In genomic region chr10:83019497-83020270, GRCm38 (mm10) we compare ENCODE assay signal across 7 mouse cellular contexts. TPM values are rescaled to one million over a fixed set of nuclear protein-coding genes. Genes with fewer than 3 reads are reported as not detected.
DNase-seq lines count a peak whose midpoint lies in the region; ATAC-seq and TF ChIP-seq lines count a peak whose summit lies in the region.

No protein-coding gene starts in this region.

- peaks cover 4% of the 10 kb centered on the region for H3K4me1 ChIP-seq in bone marrow, adult 2 months (ENCODE audit: control insufficient read depth, insufficient read depth, low read length)
- peaks cover 34% of the 10 kb centered on the region for H3K4me1 ChIP-seq in hindbrain, embryonic 15.5 days (replicated peaks)

- H3K36me3 ChIP-seq in hindbrain, embryonic 15.5 days = no peaks in the 10 kb centered on the region
- H3K36me3 ChIP-seq in myocyte (ENCODE audit: control insufficient read depth, insufficient read depth) = no peaks in the 10 kb centered on the region

- peaks cover 12% of the 10 kb centered on the region for H3K79me2 ChIP-seq in myocyte (ENCODE audit: control insufficient read depth, insufficient read depth)

- H3K4me3 ChIP-seq in bone marrow, adult 2 months (replicated peaks; ENCODE audit: control insufficient read depth, low read depth, low read length) = no peak overlapping the region
- H3K4me3 ChIP-seq in hindbrain, embryonic 15.5 days = no peak overlapping the region
- no peak overlapping the region for H3K4me3 ChIP-seq in myocyte

- 0 out of 2 replicates have a peak overlapping the region, but pooled peaks have one; percentile 1 for H3K9ac ChIP-seq in hindbrain, embryonic 15.5 days

- peak overlapping the region; percentile 42 for H3K4me2 ChIP-seq in hindbrain, embryonic 15.5 days
- H3K4me2 ChIP-seq in myocyte (ENCODE audit: low read depth) = no peak overlapping the region

- no peak for TF ChIP-seq CTCF in bone marrow, adult 2 months (IDR thresholded peaks at IDR 0.05; ENCODE audit: control insufficient read depth, insufficient read depth, low read length)

- ATAC-seq in hindbrain, embryonic 15.5 days (ENCODE audit: low FRiP score, low read depth) = peak; percentile 42

- WGBS in bone marrow, adult 2 months = 59% methylated on average over 19 of the region's 19 CpGs
- 24% methylated on average over 19 of the region's 19 CpGs for WGBS in hindbrain, embryonic 15.5 days

- DNase-seq in embryo, embryonic 10.5 days (ENCODE audit: low spot score) = peak; percentile 69
- no peak for DNase-seq in thymus, postnatal 25 days
- no peak for DNase-seq in yolk sac, embryonic 10.5 days (ENCODE audit: low spot score)
- DNase-seq in Muller cell, postnatal 12 days (ENCODE audit: inconsistent ontology term) = no peak

- H3ac ChIP-seq in myocyte (ENCODE audit: control insufficient read depth, insufficient read length) = no peak overlapping the region

- H3K9me3 ChIP-seq in hindbrain, embryonic 15.5 days = no peaks in the 10 kb centered on the region

- H3K27ac ChIP-seq in bone marrow, adult 2 months (ENCODE audit: control insufficient read depth, insufficient read depth, low read depth, low read length, poor library complexity) = peak overlapping the region; percentile 61
- peak overlapping the region; percentile 18 for H3K27ac ChIP-seq in hindbrain, embryonic 15.5 days (replicated peaks)

- 0 out of 2 replicates have a peak, but pooled peaks have one; percentile 35 for TF ChIP-seq POLR2A in bone marrow, adult 2 months (IDR thresholded peaks at IDR 0.05; ENCODE audit: borderline replicate concordance, control insufficient read depth, low read depth, low read length)
- TF ChIP-seq POLR2A in myocyte (IDR thresholded peaks at IDR 0.05; ENCODE audit: insufficient read length, low read depth) = no peak

- no peaks in the 10 kb centered on the region for H3K27me3 ChIP-seq in hindbrain, embryonic 15.5 days
- H3K27me3 ChIP-seq in myocyte (ENCODE audit: control insufficient read depth, insufficient read depth, insufficient read length) = no peaks in the 10 kb centered on the region

TF ChIP-seq in myocyte, 11 proteins besides CTCF, POLR2A, EP300 and RAD21:
- no peak for TF ChIP-seq POLR2AphosphoS2 (IDR thresholded peaks at IDR 0.05; ENCODE audit: insufficient read length, low read depth)
- peak in 2 of 3 experiments; percentile 13 to 54 for TF ChIP-seq MYOD1 (IDR thresholded peaks at IDR 0.05; ENCODE audit: control insufficient read depth in 1 of 3, insufficient read length in 2 of 3, low read depth in 2 of 3)
- TF ChIP-seq MYOG (IDR thresholded peaks at IDR 0.05; ENCODE audit: control insufficient read depth in 1 of 3, insufficient read depth in 1 of 3, insufficient read length in 2 of 3, low read depth in 2 of 3) = peak in 2 of 3 experiments; percentile 10 to 77
- peak; percentile 10 for TF ChIP-seq TCF3 (IDR thresholded peaks at IDR 0.05; ENCODE audit: insufficient read length, low read depth)
- no peak for TF ChIP-seq USF1 (IDR thresholded peaks at IDR 0.05; ENCODE audit: low read depth)

RNA-seq across cellular contexts. Expression of gene Chst11, which starts 34.4 kb away (rescaled TPM):
- 5.3 and 6.4 TPM in 2 replicates for polyA plus RNA-seq in bone marrow, adult 2 months (2011; ENCODE audit: insufficient read depth, insufficient read length, low replicate concordance, missing spikeins)
- 3.7 and 3.8 TPM in 2 replicates for polyA plus RNA-seq in hindbrain, embryonic 15.5 days (2015; fragmentation: Nextera tagmentation; extraction: Ambion mirVana)
- polyA plus RNA-seq in myocyte (2012; fragmentation: generic; extraction: Trizol) = 12.1 TPM
